Mouse (Mus musculus) embryonic facial prominence, embryonic 13.5 days (tissue): Measurements from ENCODE around the gene Ntng1. TPM values are rescaled to one million over a fixed set of nuclear protein-coding genes. Genes with fewer than 3 reads are reported as not detected.
"Not testable (repeated sequence)": the region's sequence is repeated elsewhere in the genome, so short reads cannot be mapped to it uniquely, and the experiment has no call there.

ENCODE experiments used
- ATAC-seq: fragments of 200-750 bp; cut with Nextera tagmentation; 2 replicates; pipeline ENCODE4 v1.8.0; 2017; ENCODE audit warnings: low read depth; ENCODE audit not compliant: insufficient number of reproducible peaks, insufficient read depth, low FRiP score, low TSS enrichment
- H3K27ac ChIP-seq: fragments of 300-500 bp; sonication (generic); 2 replicates; pipeline ENCODE4 v1.5.1; 2015; ENCODE audit warnings: moderate library complexity, mild to moderate bottlenecking, inconsistent platforms
- H3K27me3 ChIP-seq: fragments of 300-500 bp; sonication (generic); 2 replicates; pipeline ENCODE4 v1.6.1; 2015; ENCODE audit warnings: mild to moderate bottlenecking, inconsistent platforms
- H3K36me3 ChIP-seq: fragments of 300-500 bp; sonication (generic); 2 replicates; pipeline ENCODE4 v1.6.1; 2015; ENCODE audit warnings: mild to moderate bottlenecking, inconsistent platforms
- H3K4me1 ChIP-seq: fragments of 300-500 bp; sonication (generic); 2 replicates; pipeline ENCODE4 v1.6.1; 2015; ENCODE audit warnings: inconsistent platforms
- H3K4me2 ChIP-seq: fragments of 300-500 bp; sonication (generic); 2 replicates; pipeline ENCODE4 v1.6.1; 2015; ENCODE audit warnings: moderate library complexity, mild to moderate bottlenecking, inconsistent platforms
- H3K4me3 ChIP-seq: fragments of 300-500 bp; sonication (generic); 2 replicates; pipeline ENCODE4 v1.5.1; 2015; ENCODE audit warnings: mild to moderate bottlenecking, inconsistent platforms
- H3K9ac ChIP-seq: fragments of 300-500 bp; sonication (generic); 2 replicates; pipeline ENCODE4 v1.6.1; 2015; ENCODE audit warnings: mild to moderate bottlenecking, inconsistent platforms
- H3K9me3 ChIP-seq: fragments of 300-500 bp; sonication (generic); 2 replicates; pipeline ENCODE4 v1.6.1; 2016; ENCODE audit warnings: inconsistent platforms
- WGBS: fragments of 180-500 bp; shearing (Covaris S2); methylation state at CpG from one replicate; pipeline ENCODE4 v1.1.7; 2015; ENCODE audit warnings: mixed read lengths; 5-methylcytosine and 5-hydroxymethylcytosine counted together
- polyA plus RNA-seq: library from polyadenylated mRNA; unstranded; fragments of >200 nt; fragmentation: Nextera tagmentation; extraction: Ambion mirVana; gene quantifications from 2 replicates; pipeline ENCODE4 v1.2.1, GENCODE M21; 2015

The Ntng1 gene
- polyA plus RNA-seq, 1 experiment from 2014 or later: 5.9 TPM

GRCm38 (mm10) chr3:109766939-109767338 is 376.9 kb downstream of the Ntng1 start:
- 68% methylated on average over 3 of the region's 3 CpGs for WGBS
- Histone ChIP-seq H3K27ac (no peak overlapping the region), H3K36me3 (no peaks in the 10 kb centered on the region), H3K4me3 (no peak overlapping the region), H3K4me1 (no peaks in the 10 kb centered on the region), H3K9me3 (no peaks in the 10 kb centered on the region), H3K4me2 (no peak overlapping the region), H3K9ac (no peak overlapping the region), H3K27me3 (no peaks in the 10 kb centered on the region)
- ATAC-seq: no peak

- no peaks in the 10 kb centered on the region for H3K9me3 ChIP-seq
- ATAC-seq: no peak
- no peak overlapping the region for H3K4me3 ChIP-seq
- H3K4me2 ChIP-seq: no peak overlapping the region
- H3K27ac ChIP-seq: no peak overlapping the region
- 85% methylated on average over 2 of the region's 2 CpGs for WGBS
- no peak overlapping the region for H3K9ac ChIP-seq
- H3K4me1 ChIP-seq: no peaks in the 10 kb centered on the region
- H3K27me3 ChIP-seq: no peaks in the 10 kb centered on the region
- no peaks in the 10 kb centered on the region for H3K36me3 ChIP-seq
Observed at GRCm38 (mm10) chr3:109765608-109766007, 378.2 kb downstream of the Ntng1 start.

GRCm38 (mm10) chr3:109765141-109765540 is 378.7 kb downstream of the Ntng1 start:
- Histone ChIP-seq H3K9me3 (no peaks in the 10 kb centered on the region), H3K4me3 (no peak overlapping the region), H3K36me3 (no peaks in the 10 kb centered on the region), H3K27me3 (no peaks in the 10 kb centered on the region), H3K9ac (no peak overlapping the region), H3K4me1 (no peaks in the 10 kb centered on the region), H3K27ac (no peak overlapping the region), H3K4me2 (no peak overlapping the region)
- ATAC-seq: no peak
- WGBS: 62% methylated on average over 4 of the region's 4 CpGs

- Histone ChIP-seq H3K4me3 (no peak overlapping the region), H3K4me2 (no peak overlapping the region), H3K9me3 (no peaks in the 10 kb centered on the region), H3K27ac (no peak overlapping the region), H3K36me3 (no peaks in the 10 kb centered on the region), H3K9ac (no peak overlapping the region), H3K4me1 (no peaks in the 10 kb centered on the region), H3K27me3 (no peaks in the 10 kb centered on the region)
- 89% methylated on average over 2 of the region's 2 CpGs for WGBS
- no peak for ATAC-seq
Observed at GRCm38 (mm10) chr3:109756426-109756825, 387.4 kb downstream of the Ntng1 start.

- WGBS: 62% methylated on average over 3 of the region's 3 CpGs
- H3K4me1 ChIP-seq, H3K36me3 ChIP-seq, H3K4me2 ChIP-seq, H3K4me3 ChIP-seq, H3K9ac ChIP-seq, ATAC-seq, H3K27me3 ChIP-seq, H3K27ac ChIP-seq, H3K9me3 ChIP-seq: not testable (repeated sequence)
Observed at GRCm38 (mm10) chr3:109747593-109747992, 396.2 kb downstream of the Ntng1 start.

GRCm38 (mm10) chr3:109740466-109741102 is 403.2 kb downstream of the Ntng1 start:
- H3K4me3 ChIP-seq: no peak overlapping the region
- WGBS: 22% methylated on average over 2 of the region's 2 CpGs

GRCm38 (mm10) chr3:109732327-109733182 is 411.3 kb downstream of the Ntng1 start:
- Histone ChIP-seq H3K4me1 (peaks cover 20% of the 10 kb centered on the region), H3K9ac (no peak overlapping the region), H3K36me3 (no peaks in the 10 kb centered on the region), H3K27me3 (0 out of 2 replicates have a peak, but pooled peaks cover 6% of the 10 kb centered on the region), H3K9me3 (no peaks in the 10 kb centered on the region), H3K27ac (0 out of 2 replicates have a peak overlapping the region, but pooled peaks have one; percentile 16), H3K4me2 (no peak overlapping the region), H3K4me3 (no peak overlapping the region)
- peak; percentile 81 for ATAC-seq
- WGBS: 46% methylated on average over 10 of the region's 10 CpGs

More at GRCm38 (mm10) chr3:109740466-109741102, 403.2 kb downstream of the Ntng1 start:
- 0 out of 2 replicates have a peak, but pooled peaks cover 7% of the 10 kb centered on the region for H3K4me1 ChIP-seq
- H3K4me2 ChIP-seq: no peak overlapping the region
- no peak overlapping the region for H3K27ac ChIP-seq
- no peaks in the 10 kb centered on the region for H3K27me3 ChIP-seq
- H3K9me3 ChIP-seq: no peaks in the 10 kb centered on the region
- no peak overlapping the region for H3K9ac ChIP-seq
- H3K36me3 ChIP-seq: no peaks in the 10 kb centered on the region
- ATAC-seq: no peak

GRCm38 (mm10) chr3:109731592-109732230 is 412.1 kb downstream of the Ntng1 start:
- ATAC-seq: no peak
- H3K4me2 ChIP-seq: no peak overlapping the region
- peak overlapping the region; percentile 16; the same call in 1 of the 2 replicates for H3K27ac ChIP-seq
- H3K9ac ChIP-seq: no peak overlapping the region
- H3K27me3 ChIP-seq: 0 out of 2 replicates have a peak, but pooled peaks cover 6% of the 10 kb centered on the region
- no peaks in the 10 kb centered on the region for H3K36me3 ChIP-seq
- H3K9me3 ChIP-seq: no peaks in the 10 kb centered on the region
- H3K4me1 ChIP-seq: peaks cover 20% of the 10 kb centered on the region
- WGBS: 46% methylated on average over 5 of the region's 5 CpGs
- H3K4me3 ChIP-seq: no peak overlapping the region

Other genes starting within 250 kb of the Ntng1 start
- 25.9 and 26.1 TPM in 2 replicates for gene Prmt6, start 107.0 kb upstream of the Ntng1 start, polyA plus RNA-seq